Mouse (Mus musculus) embryonic facial prominence, embryonic 13.5 days (tissue): ENCODE measurements around the gene Thra. TPM values are rescaled to one million over a fixed set of nuclear protein-coding genes. Genes with fewer than 3 reads are reported as not detected.

Source experiments
- ATAC-seq: fragments of 200-750 bp; cut with Nextera tagmentation; 2 replicates; pipeline ENCODE4 v1.8.0; 2017; ENCODE audit warnings: low read depth; ENCODE audit not compliant: insufficient number of reproducible peaks, insufficient read depth, low FRiP score, low TSS enrichment
- H3K27ac ChIP-seq: fragments of 300-500 bp; sonication (generic); 2 replicates; pipeline ENCODE4 v1.5.1; 2015; ENCODE audit warnings: moderate library complexity, mild to moderate bottlenecking, inconsistent platforms
- H3K27me3 ChIP-seq: fragments of 300-500 bp; sonication (generic); 2 replicates; pipeline ENCODE4 v1.6.1; 2015; ENCODE audit warnings: mild to moderate bottlenecking, inconsistent platforms
- H3K36me3 ChIP-seq: fragments of 300-500 bp; sonication (generic); 2 replicates; pipeline ENCODE4 v1.6.1; 2015; ENCODE audit warnings: mild to moderate bottlenecking, inconsistent platforms
- H3K4me1 ChIP-seq: fragments of 300-500 bp; sonication (generic); 2 replicates; pipeline ENCODE4 v1.6.1; 2015; ENCODE audit warnings: inconsistent platforms
- H3K4me2 ChIP-seq: fragments of 300-500 bp; sonication (generic); 2 replicates; pipeline ENCODE4 v1.6.1; 2015; ENCODE audit warnings: moderate library complexity, mild to moderate bottlenecking, inconsistent platforms
- H3K4me3 ChIP-seq: fragments of 300-500 bp; sonication (generic); 2 replicates; pipeline ENCODE4 v1.5.1; 2015; ENCODE audit warnings: mild to moderate bottlenecking, inconsistent platforms
- H3K9ac ChIP-seq: fragments of 300-500 bp; sonication (generic); 2 replicates; pipeline ENCODE4 v1.6.1; 2015; ENCODE audit warnings: mild to moderate bottlenecking, inconsistent platforms
- H3K9me3 ChIP-seq: fragments of 300-500 bp; sonication (generic); 2 replicates; pipeline ENCODE4 v1.6.1; 2016; ENCODE audit warnings: inconsistent platforms
- WGBS: fragments of 180-500 bp; shearing (Covaris S2); methylation state at CpG from one replicate; pipeline ENCODE4 v1.1.7; 2015; ENCODE audit warnings: mixed read lengths; 5-methylcytosine and 5-hydroxymethylcytosine counted together
- polyA plus RNA-seq: library from polyadenylated mRNA; unstranded; fragments of >200 nt; fragmentation: Nextera tagmentation; extraction: Ambion mirVana; gene quantifications from 2 replicates; pipeline ENCODE4 v1.2.1, GENCODE M21; 2015

Gene Thra
- polyA plus RNA-seq, 1 experiment from 2014 or later: 46.5 TPM

GRCm38 (mm10) chr11:98747804-98748505, 7.5 kb downstream of the Thra start:
- H3K27me3 ChIP-seq: no peaks in the 10 kb centered on the region
- H3K27ac ChIP-seq: peak overlapping the region; percentile 90
- no peaks in the 10 kb centered on the region for H3K36me3 ChIP-seq
- WGBS: 19% methylated on average over 6 of the region's 6 CpGs
- ATAC-seq: no peak
- H3K9me3 ChIP-seq: no peaks in the 10 kb centered on the region
- H3K4me1 ChIP-seq: peaks cover 96% of the 10 kb centered on the region
- H3K4me3 ChIP-seq: peak overlapping the region; percentile 17; the same call in 1 of the 2 replicates
- H3K9ac ChIP-seq: peak overlapping the region; percentile 47
- peak overlapping the region; percentile 60 for H3K4me2 ChIP-seq

GRCm38 (mm10) chr11:98748506-98749416, 8.3 kb downstream of the Thra start:
- Histone ChIP-seq H3K27me3 (no peaks in the 10 kb centered on the region), H3K9me3 (no peaks in the 10 kb centered on the region), H3K4me3 (0 out of 2 replicates have a peak overlapping the region, but pooled peaks have one; percentile 2), H3K4me1 (peaks cover 95% of the 10 kb centered on the region), H3K27ac (peak overlapping the region; percentile 90), H3K36me3 (peaks cover 6% of the 10 kb centered on the region), H3K4me2 (peak overlapping the region; percentile 60), H3K9ac (peak overlapping the region; percentile 47)
- WGBS: 30% methylated on average over 15 of the region's 15 CpGs
- ATAC-seq: no peak

- no peak overlapping the region for H3K4me3 ChIP-seq
- H3K27me3 ChIP-seq: no peaks in the 10 kb centered on the region
- peak overlapping the region; percentile 47; the same call in 1 of the 2 replicates for H3K9ac ChIP-seq
- no peak for ATAC-seq
- H3K27ac ChIP-seq: peak overlapping the region; percentile 90
- H3K36me3 ChIP-seq: peaks cover 12% of the 10 kb centered on the region
- H3K4me2 ChIP-seq: peak overlapping the region; percentile 60
- H3K9me3 ChIP-seq: no peaks in the 10 kb centered on the region
- WGBS: 28% methylated on average over 5 of the region's 5 CpGs
- H3K4me1 ChIP-seq: peaks cover 95% of the 10 kb centered on the region
Measured at GRCm38 (mm10) chr11:98749716-98750115, 9.3 kb downstream of the Thra start.

- WGBS: 23% methylated on average over 17 of the region's 17 CpGs
- peak overlapping the region; percentile 90 for H3K27ac ChIP-seq
- H3K4me1 ChIP-seq: peaks cover 90% of the 10 kb centered on the region
- H3K4me2 ChIP-seq: peak overlapping the region; percentile 55
- peaks cover 15% of the 10 kb centered on the region for H3K36me3 ChIP-seq
- H3K27me3 ChIP-seq: no peaks in the 10 kb centered on the region
- peak overlapping the region; percentile 58; the same call in 1 of the 2 replicates for H3K9ac ChIP-seq
- peak; percentile 11 for ATAC-seq
- H3K9me3 ChIP-seq: no peaks in the 10 kb centered on the region
- peak overlapping the region; percentile 26 for H3K4me3 ChIP-seq
Measured at GRCm38 (mm10) chr11:98750351-98751201, 10.1 kb downstream of the Thra start.

GRCm38 (mm10) chr11:98751221-98751782, 10.9 kb downstream of the Thra start:
- Histone ChIP-seq H3K9ac (peak overlapping the region; percentile 58), H3K36me3 (peaks cover 22% of the 10 kb centered on the region), H3K4me2 (peak overlapping the region; percentile 55), H3K9me3 (no peaks in the 10 kb centered on the region), H3K27me3 (no peaks in the 10 kb centered on the region), H3K27ac (peak overlapping the region; percentile 90), H3K4me1 (peaks cover 83% of the 10 kb centered on the region), H3K4me3 (peak overlapping the region; percentile 26)
- WGBS: 28% methylated on average over 6 of the region's 6 CpGs
- ATAC-seq: no peak

- 79% methylated on average over 10 of the region's 10 CpGs for WGBS
- Histone ChIP-seq H3K27ac (no peak overlapping the region), H3K9me3 (no peaks in the 10 kb centered on the region), H3K4me3 (no peak overlapping the region), H3K4me2 (no peak overlapping the region), H3K4me1 (peaks cover 71% of the 10 kb centered on the region), H3K9ac (no peak overlapping the region), H3K36me3 (peaks cover 35% of the 10 kb centered on the region), H3K27me3 (no peaks in the 10 kb centered on the region)
- ATAC-seq: no peak
Measured at GRCm38 (mm10) chr11:98752562-98753140, 12.2 kb downstream of the Thra start.

- Histone ChIP-seq H3K9ac (0 out of 2 replicates have a peak overlapping the region, but pooled peaks have one; percentile 3), H3K36me3 (peaks cover 39% of the 10 kb centered on the region), H3K4me3 (no peak overlapping the region), H3K9me3 (no peaks in the 10 kb centered on the region), H3K4me1 (peaks cover 65% of the 10 kb centered on the region), H3K27ac (no peak overlapping the region), H3K27me3 (no peaks in the 10 kb centered on the region), H3K4me2 (no peak overlapping the region)
- ATAC-seq: no peak
- WGBS: 95% methylated on average over 5 of the region's 5 CpGs
Measured at GRCm38 (mm10) chr11:98753264-98753663, 12.8 kb downstream of the Thra start.

- Histone ChIP-seq H3K4me2 (no peak overlapping the region), H3K4me1 (peaks cover 56% of the 10 kb centered on the region), H3K9me3 (no peaks in the 10 kb centered on the region), H3K4me3 (no peak overlapping the region), H3K9ac (0 out of 2 replicates have a peak overlapping the region, but pooled peaks have one; percentile 21), H3K27ac (peak overlapping the region; percentile 29; the same call in 1 of the 2 replicates), H3K36me3 (peaks cover 48% of the 10 kb centered on the region), H3K27me3 (no peaks in the 10 kb centered on the region)
- ATAC-seq: no peak
- WGBS: 69% methylated on average over 9 of the region's 9 CpGs
Measured at GRCm38 (mm10) chr11:98754151-98754620, 13.7 kb downstream of the Thra start.

- Histone ChIP-seq H3K9ac (no peak overlapping the region), H3K27ac (0 out of 2 replicates have a peak overlapping the region, but pooled peaks have one; percentile 29), H3K36me3 (peaks cover 51% of the 10 kb centered on the region), H3K4me3 (no peak overlapping the region), H3K4me2 (no peak overlapping the region), H3K27me3 (no peaks in the 10 kb centered on the region), H3K4me1 (peaks cover 51% of the 10 kb centered on the region), H3K9me3 (no peaks in the 10 kb centered on the region)
- WGBS: 23% methylated on average over 7 of the region's 7 CpGs
- ATAC-seq: no peak
Measured at GRCm38 (mm10) chr11:98754621-98755181, 14.3 kb downstream of the Thra start.

GRCm38 (mm10) chr11:98755726-98756380, 15.4 kb downstream of the Thra start:
- no peaks in the 10 kb centered on the region for H3K27me3 ChIP-seq
- H3K4me2 ChIP-seq: no peak overlapping the region
- H3K27ac ChIP-seq: no peak overlapping the region
- no peak overlapping the region for H3K9ac ChIP-seq
- no peak for ATAC-seq
- WGBS: 87% methylated on average over 6 of the region's 6 CpGs
- H3K9me3 ChIP-seq: no peaks in the 10 kb centered on the region
- H3K4me3 ChIP-seq: no peak overlapping the region
- H3K4me1 ChIP-seq: peaks cover 39% of the 10 kb centered on the region
- H3K36me3 ChIP-seq: peaks cover 62% of the 10 kb centered on the region
